Mouse (Mus musculus): ENCODE results near the gene Dock9. TPM values are rescaled to one million over a fixed set of nuclear protein-coding genes. Genes with fewer than 3 reads are reported as not detected.
A peak's percentile ranks its signal among the peaks of the same experiment; 100 is the strongest.

The Dock9 gene
- polyA plus RNA-seq, 1 experiment from 2014 or later = 4.1 TPM

DNA sequence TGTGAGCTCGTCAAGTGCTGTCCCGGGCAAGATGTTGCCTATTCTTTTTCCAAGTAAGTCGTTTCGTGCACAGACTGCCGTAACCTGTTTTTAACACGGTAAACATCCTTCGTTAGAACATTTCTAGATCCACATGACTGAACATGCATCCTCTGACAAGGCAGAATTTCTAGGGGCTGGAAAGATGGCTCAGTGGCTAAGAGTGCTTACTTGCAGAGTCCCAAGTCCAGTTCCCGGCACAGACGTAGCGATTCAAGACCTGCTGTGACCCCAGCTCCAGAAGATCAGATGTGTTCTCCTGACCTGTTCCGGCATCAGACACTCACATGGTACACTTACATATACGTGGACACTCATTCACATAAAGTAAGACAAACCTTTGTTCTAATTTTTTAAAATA lies 10.2 kb downstream of the Dock9 start:
- Histone ChIP-seq H3K4me3 (no peak overlapping the region), H3K4me1 (no peaks in the 10 kb centered on the region), H3K27ac (replicated peaks) (no peak overlapping the region), H3K27me3 (replicated peaks; ENCODE audit: low read depth, poor library complexity, severe bottlenecking) (no peaks in the 10 kb centered on the region), H3K36me3 (replicated peaks) (no peaks in the 10 kb centered on the region), H3K9me3 (no peaks in the 10 kb centered on the region)
- WGBS = 91% methylated on average over 12 of the region's 12 CpGs
- no peak for DNase-seq (ENCODE audit: low spot score)

DNA sequence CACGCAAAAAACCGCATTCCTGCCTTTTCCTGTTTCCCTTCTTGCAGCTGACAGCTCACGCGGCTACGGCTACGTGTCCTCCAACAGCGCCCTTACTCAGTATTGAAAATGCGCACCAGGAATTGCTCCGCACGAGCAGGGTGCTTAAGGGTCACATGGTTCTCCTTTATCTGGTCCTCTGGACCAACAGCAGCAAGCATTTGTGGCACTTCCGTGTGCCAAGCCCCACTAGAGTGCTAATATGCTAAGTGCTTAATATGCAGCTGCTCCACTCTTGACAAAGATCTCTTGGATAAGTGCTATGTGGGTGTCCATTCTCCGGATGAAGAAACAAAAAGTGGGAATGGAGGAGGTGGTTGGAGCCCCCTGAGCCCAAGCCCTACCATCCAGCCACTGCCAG lies 10.7 kb downstream of the Dock9 start:
- Histone ChIP-seq H3K9me3 (no peaks in the 10 kb centered on the region), H3K27ac (replicated peaks) (no peak overlapping the region), H3K27me3 (replicated peaks; ENCODE audit: low read depth, poor library complexity, severe bottlenecking) (no peaks in the 10 kb centered on the region), H3K36me3 (replicated peaks) (no peaks in the 10 kb centered on the region), H3K4me1 (no peaks in the 10 kb centered on the region), H3K4me3 (no peak overlapping the region)
- DNase-seq (ENCODE audit: low spot score) = no peak
- WGBS = 89% methylated on average over 12 of the region's 12 CpGs

DNA sequence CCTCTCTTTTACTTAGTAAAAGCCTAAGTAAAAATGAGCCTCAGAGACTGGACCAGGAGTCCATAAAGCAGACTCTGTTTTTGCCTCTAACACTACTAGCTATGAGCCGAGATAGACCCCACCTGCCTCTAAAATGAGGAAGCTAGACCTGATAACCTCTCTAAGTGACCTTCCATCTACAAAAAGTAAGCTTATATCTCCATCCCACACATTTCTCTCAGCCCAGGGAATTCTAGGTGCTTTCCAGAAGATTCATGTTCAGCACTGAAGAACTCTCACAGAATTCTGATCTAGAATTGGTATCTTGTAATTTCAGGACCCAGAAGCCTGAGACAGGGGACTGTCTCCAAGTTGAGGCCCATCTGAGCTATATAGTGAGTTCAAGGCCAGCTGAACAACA lies 12.2 kb downstream of the Dock9 start:
- Histone ChIP-seq H3K27me3 (replicated peaks; ENCODE audit: low read depth, poor library complexity, severe bottlenecking) (no peaks in the 10 kb centered on the region), H3K9me3 (no peaks in the 10 kb centered on the region), H3K27ac (replicated peaks) (no peak overlapping the region), H3K4me3 (no peak overlapping the region), H3K36me3 (replicated peaks) (no peaks in the 10 kb centered on the region), H3K4me1 (peaks cover 14% of the 10 kb centered on the region)
- 87% methylated on average over 1 of the region's 1 CpGs for WGBS
- DNase-seq (ENCODE audit: low spot score) = no peak

DNA sequence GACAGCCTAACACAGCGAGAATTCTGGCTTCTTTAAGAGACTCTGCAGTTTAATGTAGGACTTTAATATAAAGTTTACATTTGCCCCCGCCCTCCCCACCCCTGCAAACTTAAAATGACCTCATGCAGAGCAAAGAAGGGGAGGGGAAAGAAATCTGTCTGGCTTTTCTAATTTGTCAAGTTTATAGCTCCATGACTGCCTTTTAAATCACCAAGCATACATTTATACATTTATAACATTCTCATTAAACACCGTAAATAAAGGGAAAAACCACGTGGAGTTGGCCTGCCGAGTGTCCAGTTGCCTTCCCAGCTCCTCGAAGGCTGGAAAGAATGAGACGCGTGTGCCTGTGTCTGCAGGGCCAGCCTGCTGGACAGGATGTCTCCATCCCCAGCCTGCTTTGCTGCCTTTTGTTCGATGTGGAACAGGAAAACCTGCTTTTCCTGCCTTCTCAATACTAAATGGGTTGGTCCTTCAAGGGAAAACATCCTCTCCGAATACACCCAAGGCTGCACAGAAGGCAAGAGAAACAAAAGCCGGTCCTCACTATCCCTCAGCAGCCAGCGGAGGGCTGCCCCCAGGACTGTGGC lies 16.6 kb downstream of the Dock9 start:
- Histone ChIP-seq H3K27ac (replicated peaks) (peak overlapping the region; percentile 48), H3K9me3 (no peaks in the 10 kb centered on the region), H3K36me3 (replicated peaks) (no peaks in the 10 kb centered on the region), H3K4me3 (no peak overlapping the region), H3K4me1 (peaks cover 18% of the 10 kb centered on the region), H3K27me3 (replicated peaks; ENCODE audit: low read depth, poor library complexity, severe bottlenecking) (no peaks in the 10 kb centered on the region)
- 55% methylated on average over 12 of the region's 12 CpGs for WGBS
- DNase-seq (ENCODE audit: low spot score) = peak; percentile 26

DNA sequence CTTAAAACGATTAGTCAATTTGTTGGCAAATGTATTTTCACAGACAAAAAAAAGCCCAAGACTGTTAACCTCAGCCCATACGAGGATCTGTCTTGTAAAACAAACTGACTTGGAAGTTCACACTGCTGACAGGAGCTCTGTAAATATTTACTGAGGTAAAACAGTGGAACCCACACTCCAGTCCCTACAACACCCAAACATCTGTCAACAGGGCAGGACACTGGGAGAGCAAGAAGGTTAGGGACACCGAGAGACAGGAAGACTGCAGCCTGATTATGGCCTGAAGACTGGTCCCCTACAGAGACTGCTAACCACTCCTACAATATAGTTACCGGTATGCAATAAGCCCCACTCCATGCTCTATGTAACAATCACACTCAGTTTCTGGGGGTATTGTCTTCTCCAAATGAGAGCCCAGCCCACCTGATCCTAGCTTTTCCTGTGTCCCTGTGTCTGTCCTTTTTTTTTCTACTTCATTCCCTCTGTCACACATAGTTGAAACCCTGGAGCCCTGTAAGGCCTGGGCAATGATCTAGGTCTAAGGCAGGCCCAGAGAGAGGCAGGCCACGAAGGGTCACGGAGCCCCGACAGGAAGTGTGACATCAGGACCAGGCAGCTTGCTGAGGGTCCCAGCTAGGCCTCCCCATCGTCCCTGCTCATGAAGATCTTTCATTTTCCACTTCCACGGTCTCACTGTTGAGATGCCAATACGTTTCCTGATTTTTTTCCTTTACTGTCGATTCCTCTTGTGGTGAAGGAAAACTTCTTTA lies 17.3 kb downstream of the Dock9 start:
- Histone ChIP-seq H3K9me3 (no peaks in the 10 kb centered on the region), H3K36me3 (replicated peaks) (no peaks in the 10 kb centered on the region), H3K27me3 (replicated peaks; ENCODE audit: low read depth, poor library complexity, severe bottlenecking) (no peaks in the 10 kb centered on the region), H3K4me3 (no peak overlapping the region), H3K4me1 (peaks cover 18% of the 10 kb centered on the region), H3K27ac (replicated peaks) (peak overlapping the region; percentile 48)
- WGBS = 65% methylated on average over 11 of the region's 11 CpGs
- DNase-seq (ENCODE audit: low spot score) = no peak

DNA sequence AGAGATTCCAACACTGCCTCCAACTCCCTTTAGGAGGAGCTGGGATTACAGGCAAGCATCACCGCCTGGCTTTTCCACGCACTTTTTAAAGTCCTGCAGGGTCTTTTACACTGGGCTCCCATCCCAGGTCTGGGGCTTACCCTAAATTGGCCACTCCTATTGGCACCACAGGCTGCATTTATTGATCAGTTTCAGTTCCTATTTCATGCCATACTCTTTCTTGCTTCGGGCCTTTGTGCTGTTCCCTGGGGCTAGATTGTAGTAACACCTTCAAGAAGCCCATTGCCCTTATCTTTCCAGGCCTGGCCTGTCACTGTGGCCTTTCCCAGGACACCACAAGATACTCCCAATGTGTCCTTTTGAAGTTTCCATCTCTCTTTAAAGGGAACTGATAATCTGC lies 18.0 kb downstream of the Dock9 start:
- no peaks in the 10 kb centered on the region for H3K27me3 ChIP-seq (replicated peaks; ENCODE audit: low read depth, poor library complexity, severe bottlenecking)
- H3K9me3 ChIP-seq = no peaks in the 10 kb centered on the region
- H3K4me1 ChIP-seq = peaks cover 18% of the 10 kb centered on the region
- no peak overlapping the region for H3K4me3 ChIP-seq
- 79% methylated on average over 3 of the region's 3 CpGs for WGBS
- no peak for DNase-seq (ENCODE audit: low spot score)
- no peak overlapping the region for H3K27ac ChIP-seq (replicated peaks)
- no peaks in the 10 kb centered on the region for H3K36me3 ChIP-seq (replicated peaks)

DNA sequence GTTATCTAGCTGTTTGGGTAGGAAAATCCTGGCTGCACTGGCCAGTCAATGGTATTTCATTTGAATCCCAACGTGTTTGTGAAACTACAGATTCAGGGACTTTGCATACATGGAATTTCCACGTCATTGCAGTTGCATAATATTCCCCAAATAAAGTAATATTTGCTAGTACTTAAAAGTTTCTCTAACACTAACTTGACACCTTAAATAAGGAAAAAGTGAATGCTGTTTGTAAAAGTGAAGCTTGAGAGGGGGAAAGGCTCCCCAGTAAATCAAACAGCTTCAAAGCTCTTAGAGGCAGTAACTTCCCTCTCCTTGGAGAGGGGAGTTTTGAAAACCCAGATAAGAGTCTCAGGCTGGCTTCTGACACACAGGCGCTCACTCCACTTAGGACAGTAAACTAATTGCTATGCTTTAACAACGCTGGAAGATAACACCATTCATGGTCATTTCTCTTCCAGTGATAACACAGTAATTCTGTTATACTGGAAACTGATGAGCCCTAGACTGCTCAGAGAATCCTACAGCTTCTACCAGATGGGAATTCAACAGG lies 20.3 kb downstream of the Dock9 start:
- 88% methylated on average over 4 of the region's 4 CpGs for WGBS
- no peak overlapping the region for H3K4me3 ChIP-seq
- H3K27ac ChIP-seq (replicated peaks) = no peak overlapping the region
- no peaks in the 10 kb centered on the region for H3K36me3 ChIP-seq (replicated peaks)
- H3K4me1 ChIP-seq = peaks cover 18% of the 10 kb centered on the region
- no peaks in the 10 kb centered on the region for H3K27me3 ChIP-seq (replicated peaks; ENCODE audit: low read depth, poor library complexity, severe bottlenecking)
- H3K9me3 ChIP-seq = no peaks in the 10 kb centered on the region
- DNase-seq (ENCODE audit: low spot score) = no peak

DNA sequence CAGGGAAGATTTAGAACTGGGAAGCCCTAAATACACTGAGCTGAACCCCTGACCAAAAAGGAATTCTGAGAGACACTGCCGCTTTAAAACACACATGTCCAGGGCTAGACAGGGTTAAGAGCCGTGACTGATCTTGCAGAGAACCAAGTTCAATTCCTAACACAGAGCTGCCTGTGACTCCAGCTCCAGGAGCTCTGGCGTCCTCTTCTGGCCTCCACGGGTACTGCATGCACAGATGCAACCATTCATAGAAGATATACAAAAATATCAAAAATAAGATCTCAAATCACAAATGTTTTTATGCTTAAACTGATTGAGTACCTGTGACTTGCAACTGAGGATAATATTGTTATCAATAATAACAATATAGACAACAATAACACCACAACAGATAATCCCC lies 20.9 kb downstream of the Dock9 start:
- WGBS = 84% methylated on average over 4 of the region's 4 CpGs
- Histone ChIP-seq H3K36me3 (replicated peaks) (no peaks in the 10 kb centered on the region), H3K27ac (replicated peaks) (no peak overlapping the region), H3K9me3 (no peaks in the 10 kb centered on the region), H3K4me1 (peaks cover 17% of the 10 kb centered on the region), H3K4me3 (no peak overlapping the region), H3K27me3 (replicated peaks; ENCODE audit: low read depth, poor library complexity, severe bottlenecking) (no peaks in the 10 kb centered on the region)
- DNase-seq (ENCODE audit: low spot score) = no peak

DNA sequence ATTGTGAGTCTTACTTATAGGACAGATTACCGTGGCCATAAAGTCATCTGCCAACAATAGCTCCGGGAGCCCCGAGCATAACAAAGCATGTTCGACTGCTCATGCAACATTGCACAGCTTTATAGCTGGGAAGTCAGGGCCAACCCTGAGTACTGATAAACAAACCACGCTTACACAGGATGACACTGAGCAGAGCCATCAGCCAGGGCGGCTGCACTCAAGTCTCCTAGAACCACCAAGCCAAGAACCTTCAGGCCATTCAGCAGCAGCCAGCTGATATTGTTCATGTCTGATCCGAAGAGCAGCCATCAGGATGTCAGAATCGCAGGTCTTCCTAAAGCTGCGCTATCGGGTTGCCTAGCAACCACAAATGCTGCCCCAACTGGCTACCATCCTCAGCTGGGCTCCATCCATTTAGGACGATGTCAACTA lies 35.6 kb downstream of the Dock9 start:
- Histone ChIP-seq H3K36me3 (replicated peaks) (no peaks in the 10 kb centered on the region), H3K4me3 (no peak overlapping the region), H3K27me3 (replicated peaks; ENCODE audit: low read depth, poor library complexity, severe bottlenecking) (no peaks in the 10 kb centered on the region), H3K4me1 (peaks cover 9% of the 10 kb centered on the region; the same call in 1 of the 2 replicates), H3K9me3 (no peaks in the 10 kb centered on the region), H3K27ac (replicated peaks) (no peak overlapping the region)
- no peak for DNase-seq (ENCODE audit: low spot score)
- 75% methylated on average over 11 of the region's 11 CpGs for WGBS

DNA sequence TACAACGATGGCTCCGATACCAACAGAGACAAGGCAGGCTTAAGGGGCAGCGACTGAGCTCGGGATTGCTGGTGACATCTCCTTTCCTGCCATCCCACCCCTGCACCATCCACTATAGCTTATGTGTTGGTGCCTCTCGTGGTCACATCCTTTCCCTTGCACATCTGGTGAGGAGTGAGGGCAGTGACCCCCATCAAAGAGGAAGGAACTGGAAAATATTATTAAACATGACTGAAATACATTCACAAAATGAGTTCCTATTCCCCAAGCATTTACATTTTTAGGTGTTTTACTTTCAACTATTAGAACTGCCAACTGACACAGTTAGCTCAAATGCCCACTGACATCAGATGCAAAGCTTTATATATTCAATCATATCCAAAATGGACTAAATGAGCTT lies 37.2 kb downstream of the Dock9 start:
- Histone ChIP-seq H3K27me3 (replicated peaks; ENCODE audit: low read depth, poor library complexity, severe bottlenecking) (no peaks in the 10 kb centered on the region), H3K36me3 (replicated peaks) (no peaks in the 10 kb centered on the region), H3K4me1 (peaks cover 12% of the 10 kb centered on the region; the same call in 1 of the 2 replicates), H3K27ac (replicated peaks) (no peak overlapping the region), H3K9me3 (no peaks in the 10 kb centered on the region), H3K4me3 (no peak overlapping the region)
- WGBS = 82% methylated on average over 5 of the region's 5 CpGs
- no peak for DNase-seq (ENCODE audit: low spot score)

DNA sequence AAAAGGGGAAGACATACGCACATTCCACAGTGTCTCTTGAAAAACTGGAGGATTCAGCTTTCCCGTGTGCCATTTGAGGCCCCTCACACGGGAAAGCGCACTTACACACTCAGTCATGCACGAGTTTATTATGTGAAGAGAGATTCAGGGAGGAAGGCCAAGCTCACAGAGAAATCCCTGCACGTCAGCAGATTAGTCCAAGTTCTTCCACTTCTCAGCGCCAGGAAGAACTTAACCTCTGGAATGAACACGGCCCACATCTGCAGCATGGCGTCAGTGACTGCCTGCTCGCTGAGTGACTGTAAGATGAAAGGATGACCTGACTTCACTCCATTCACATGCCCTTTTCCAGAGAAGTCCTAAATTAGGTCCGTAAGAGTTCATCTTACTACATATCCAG lies 43.5 kb downstream of the Dock9 start:
- H3K27me3 ChIP-seq (replicated peaks; ENCODE audit: low read depth, poor library complexity, severe bottlenecking) = no peaks in the 10 kb centered on the region
- H3K36me3 ChIP-seq (replicated peaks) = no peaks in the 10 kb centered on the region
- H3K9me3 ChIP-seq = no peaks in the 10 kb centered on the region
- H3K4me1 ChIP-seq = peaks cover 3% of the 10 kb centered on the region; the same call in 1 of the 2 replicates
- no peak overlapping the region for H3K4me3 ChIP-seq
- WGBS = 80% methylated on average over 11 of the region's 11 CpGs
- DNase-seq (ENCODE audit: low spot score) = no peak
- no peak overlapping the region for H3K27ac ChIP-seq (replicated peaks)

DNA sequence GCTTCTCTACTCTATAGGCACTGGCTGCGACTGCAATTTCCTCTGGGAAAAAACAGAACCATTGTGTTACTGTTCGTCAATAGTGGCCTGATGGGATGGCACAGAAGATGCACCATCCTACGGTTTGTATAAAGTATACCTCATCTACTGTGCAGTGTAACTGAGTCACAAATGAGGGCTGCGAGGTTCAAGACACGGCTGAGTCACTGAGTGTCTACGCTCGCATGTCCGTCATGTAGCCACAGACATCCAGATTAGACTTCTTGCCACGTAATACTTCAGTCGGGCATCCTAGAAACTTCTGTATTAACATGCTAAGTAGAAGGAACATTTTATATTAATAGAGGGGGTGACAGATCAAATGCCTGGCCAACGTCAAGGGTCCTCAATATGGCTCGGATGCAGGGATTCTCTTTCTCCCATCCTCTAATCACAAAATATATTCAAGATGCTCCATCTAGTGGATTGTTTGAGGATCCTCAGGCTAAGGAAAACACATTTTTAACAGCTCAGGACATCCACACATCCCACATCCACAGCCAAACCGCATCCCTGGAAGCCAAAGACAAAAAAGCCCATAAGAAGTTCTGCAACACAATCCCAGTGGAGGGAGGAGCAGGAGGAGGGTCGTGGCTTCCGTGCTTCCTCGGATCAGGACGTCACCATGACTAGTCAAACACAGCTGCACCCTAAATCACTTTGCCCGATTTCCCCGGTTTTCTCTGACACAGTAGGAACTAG lies 44.8 kb downstream of the Dock9 start:
- Histone ChIP-seq H3K4me1 (peaks cover 3% of the 10 kb centered on the region; the same call in 1 of the 2 replicates), H3K36me3 (replicated peaks) (no peaks in the 10 kb centered on the region), H3K27ac (replicated peaks) (no peak overlapping the region), H3K27me3 (replicated peaks; ENCODE audit: low read depth, poor library complexity, severe bottlenecking) (no peaks in the 10 kb centered on the region), H3K4me3 (no peak overlapping the region), H3K9me3 (no peaks in the 10 kb centered on the region)
- WGBS = 70% methylated on average over 19 of the region's 19 CpGs
- no peak for DNase-seq (ENCODE audit: low spot score)
